Mouse (Mus musculus) heart, embryonic 10.5 days (tissue): ENCODE data around the gene Alpl. TPM values are rescaled to one million over a fixed set of nuclear protein-coding genes. Genes with fewer than 3 reads are reported as not detected.

ENCODE experiments used
- DNase-seq: peaks from one replicate; pipeline ENCODE4 v3.0.0-alpha.2; 2017; ENCODE audit warnings: low spot score
- H3K27ac ChIP-seq: fragments of 300-500 bp; sonication (generic); 2 replicates; pipeline ENCODE4 v1.5.1; 2016; ENCODE audit warnings: mild to moderate bottlenecking
- H3K27me3 ChIP-seq: fragments of 300-500 bp; sonication (generic); 2 replicates; pipeline ENCODE4 v1.6.1; 2016; ENCODE audit warnings: mild to moderate bottlenecking; ENCODE audit not compliant: poor library complexity, insufficient read depth, severe bottlenecking
- H3K36me3 ChIP-seq: fragments of 300-500 bp; sonication (generic); 2 replicates; pipeline ENCODE4 v1.6.1; 2016; ENCODE audit warnings: mild to moderate bottlenecking, moderate library complexity
- H3K4me1 ChIP-seq: fragments of 300-500 bp; sonication (generic); 2 replicates; pipeline ENCODE4 v1.6.1; 2016; ENCODE audit warnings: mild to moderate bottlenecking
- H3K4me3 ChIP-seq: fragments of 300-500 bp; sonication (generic); 2 replicates; pipeline ENCODE4 v1.5.1; 2016; ENCODE audit warnings: mild to moderate bottlenecking, moderate library complexity
- H3K9me3 ChIP-seq: fragments of 300-500 bp; sonication (generic); 2 replicates; pipeline ENCODE4 v1.6.1; 2016; ENCODE audit warnings: mild to moderate bottlenecking, moderate library complexity
- WGBS: fragments of 180-500 bp; shearing (Covaris S2); methylation state at CpG from one replicate; pipeline ENCODE4 v1.1.7; 2016; 5-methylcytosine and 5-hydroxymethylcytosine counted together
- polyA plus RNA-seq: library from polyadenylated mRNA; unstranded; fragments of >200 nt; fragmentation: Nextera tagmentation; extraction: Ambion mirVana; gene quantifications from 2 replicates; pipeline ENCODE4 v1.2.1, GENCODE M21; 2016

Alpl gene
- polyA plus RNA-seq, 1 experiment from 2014 or later = 4.5 TPM

DNA sequence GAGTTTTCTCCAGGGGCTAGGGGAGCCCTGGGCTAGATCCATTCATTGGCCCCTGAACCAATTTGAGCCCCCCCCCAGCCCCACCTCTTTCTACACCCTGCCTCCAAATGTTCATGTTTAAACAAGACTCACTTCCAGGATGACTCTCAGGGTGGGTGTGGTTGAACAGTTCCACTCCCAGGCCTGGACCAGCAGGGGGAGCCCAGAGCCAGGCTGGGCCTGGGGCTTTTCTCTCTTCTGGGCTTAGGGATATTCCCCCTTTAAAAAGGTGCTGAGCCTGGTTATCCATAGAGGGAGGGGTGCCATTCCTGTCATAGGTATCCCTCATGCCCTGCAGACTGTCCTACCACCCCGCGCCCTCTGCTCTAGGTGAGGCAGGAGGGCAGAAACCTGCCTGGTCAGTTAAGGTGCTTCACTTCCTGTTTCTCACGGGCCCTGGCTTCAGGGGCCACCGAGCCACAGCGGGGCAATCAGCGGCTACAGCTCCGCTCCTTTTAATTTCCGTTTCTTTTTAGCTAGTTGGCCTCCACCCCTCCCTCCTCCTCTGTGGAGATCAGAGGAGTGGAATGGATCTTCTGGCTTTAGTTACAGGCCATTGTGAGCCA, 82.1 kb downstream of the Alpl start:
- WGBS = 33% methylated on average over 8 of the region's 8 CpGs
- Histone ChIP-seq H3K9me3 (no peaks in the 10 kb centered on the region), H3K27me3 (peaks cover 93% of the 10 kb centered on the region), H3K4me3 (no peak overlapping the region), H3K36me3 (no peaks in the 10 kb centered on the region), H3K27ac (no peak overlapping the region), H3K4me1 (peaks cover 43% of the 10 kb centered on the region)
- no peak for DNase-seq

DNA sequence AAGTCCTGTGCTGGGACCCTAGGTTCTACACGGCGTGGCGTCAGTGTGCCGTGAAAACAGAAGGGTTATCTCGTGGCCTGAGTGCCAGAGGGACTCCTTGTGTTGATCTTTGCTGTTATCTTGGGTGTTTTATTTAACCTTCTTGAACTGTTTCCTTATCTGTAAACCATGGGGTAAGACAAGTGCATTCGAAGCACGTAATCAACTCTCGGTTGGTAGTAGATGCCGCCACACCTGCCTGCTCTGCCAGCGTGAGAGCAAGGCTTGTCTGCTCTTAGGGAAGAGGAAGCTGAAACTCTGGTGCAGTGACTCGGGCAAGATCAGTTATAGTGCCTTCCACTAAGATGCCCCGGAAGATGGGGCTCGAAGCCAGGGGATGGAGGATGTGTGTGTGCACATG, 83.2 kb downstream of the Alpl start:
- Histone ChIP-seq H3K27ac (no peak overlapping the region), H3K4me1 (peaks cover 34% of the 10 kb centered on the region), H3K4me3 (no peak overlapping the region), H3K27me3 (peaks cover 93% of the 10 kb centered on the region), H3K36me3 (no peaks in the 10 kb centered on the region), H3K9me3 (no peaks in the 10 kb centered on the region)
- no peak for DNase-seq
- 43% methylated on average over 13 of the region's 13 CpGs for WGBS

- peak; percentile 90 for DNase-seq
- H3K4me3 ChIP-seq = peak overlapping the region; percentile 75
- WGBS = 4% methylated on average over 52 of the region's 52 CpGs
- H3K9me3 ChIP-seq = no peaks in the 10 kb centered on the region
- H3K4me1 ChIP-seq = peaks cover 35% of the 10 kb centered on the region
- peak overlapping the region; percentile 81 for H3K27ac ChIP-seq
- H3K36me3 ChIP-seq = no peaks in the 10 kb centered on the region
- peaks cover 99% of the 10 kb centered on the region for H3K27me3 ChIP-seq
Observed at GRCm38 (mm10) chr4:137707216-137707990, 88.8 kb downstream of the Alpl start.

DNA sequence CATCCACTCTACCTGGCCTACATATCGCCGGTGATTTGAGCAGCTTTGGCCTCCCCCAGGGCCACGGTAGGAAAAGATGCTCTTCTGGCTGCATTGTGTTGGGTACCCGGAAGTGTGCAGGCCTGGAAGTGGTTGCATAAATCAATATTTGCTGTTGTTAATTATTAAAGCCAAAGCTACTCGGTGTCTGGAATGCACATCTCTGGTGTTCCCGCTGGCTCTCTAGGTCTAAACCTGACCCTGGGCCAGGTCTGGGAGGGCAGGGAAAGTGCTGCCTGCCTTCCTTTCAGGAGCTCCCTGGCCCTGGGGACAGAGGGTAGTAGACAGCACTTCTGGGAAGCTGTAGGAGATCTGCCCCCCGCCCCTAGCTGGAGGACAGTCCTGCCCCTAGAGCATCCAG, 89.7 kb downstream of the Alpl start:
- H3K9me3 ChIP-seq = no peaks in the 10 kb centered on the region
- peaks cover 37% of the 10 kb centered on the region for H3K4me1 ChIP-seq
- no peaks in the 10 kb centered on the region for H3K36me3 ChIP-seq
- no peak for DNase-seq
- H3K4me3 ChIP-seq = peak overlapping the region; percentile 75; the same call in 1 of the 2 replicates
- peak overlapping the region; percentile 81; the same call in 1 of the 2 replicates for H3K27ac ChIP-seq
- peaks cover 92% of the 10 kb centered on the region for H3K27me3 ChIP-seq
- WGBS = 73% methylated on average over 7 of the region's 7 CpGs

- peaks cover 36% of the 10 kb centered on the region for H3K4me1 ChIP-seq
- H3K27ac ChIP-seq = no peak overlapping the region
- no peak for DNase-seq
- H3K27me3 ChIP-seq = peaks cover 91% of the 10 kb centered on the region
- H3K36me3 ChIP-seq = no peaks in the 10 kb centered on the region
- no peak overlapping the region for H3K4me3 ChIP-seq
- 68% methylated on average over 5 of the region's 5 CpGs for WGBS
- H3K9me3 ChIP-seq = no peaks in the 10 kb centered on the region
Observed at GRCm38 (mm10) chr4:137705379-137705778, 90.8 kb downstream of the Alpl start.

- Histone ChIP-seq H3K4me3 (no peak overlapping the region), H3K4me1 (peaks cover 39% of the 10 kb centered on the region), H3K9me3 (no peaks in the 10 kb centered on the region), H3K36me3 (no peaks in the 10 kb centered on the region), H3K27ac (no peak overlapping the region), H3K27me3 (peaks cover 84% of the 10 kb centered on the region)
- DNase-seq = no peak
- 79% methylated on average over 2 of the region's 2 CpGs for WGBS
Observed at GRCm38 (mm10) chr4:137704561-137704960, 91.6 kb downstream of the Alpl start.

DNA sequence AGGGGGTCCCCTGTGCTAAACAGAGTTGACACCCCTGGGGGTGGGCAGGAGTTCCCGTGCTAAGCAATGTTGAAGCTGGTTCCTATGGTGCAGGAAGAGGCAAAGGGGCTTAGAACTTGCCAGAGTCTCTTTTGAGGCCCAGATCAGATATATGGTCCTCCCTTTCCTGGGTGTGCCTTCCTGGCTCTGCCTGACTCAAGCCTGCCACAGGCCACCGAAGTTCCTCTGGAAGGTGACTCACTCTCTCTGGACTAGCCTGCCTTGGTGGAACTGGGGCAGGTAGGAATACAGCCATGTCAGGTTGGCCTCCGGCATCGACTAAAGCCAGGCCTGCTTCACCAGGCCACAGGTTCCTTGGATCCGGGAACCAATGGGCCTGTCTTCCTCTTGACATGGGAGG, 93.1 kb downstream of the Alpl start:
- Histone ChIP-seq H3K4me1 (peaks cover 53% of the 10 kb centered on the region), H3K27me3 (peaks cover 69% of the 10 kb centered on the region), H3K9me3 (no peaks in the 10 kb centered on the region), H3K27ac (0 out of 2 replicates have a peak overlapping the region, but pooled peaks have one; percentile 5), H3K4me3 (no peak overlapping the region), H3K36me3 (no peaks in the 10 kb centered on the region)
- DNase-seq = no peak
- WGBS = 78% methylated on average over 5 of the region's 5 CpGs

GRCm38 (mm10) chr4:137700960-137701359, 95.2 kb downstream of the Alpl start:
- peaks cover 56% of the 10 kb centered on the region for H3K27me3 ChIP-seq
- no peak for DNase-seq
- no peak overlapping the region for H3K27ac ChIP-seq
- no peaks in the 10 kb centered on the region for H3K9me3 ChIP-seq
- H3K4me3 ChIP-seq = no peak overlapping the region
- H3K36me3 ChIP-seq = no peaks in the 10 kb centered on the region
- WGBS = 32% methylated on average over 6 of the region's 6 CpGs
- H3K4me1 ChIP-seq = peaks cover 52% of the 10 kb centered on the region

GRCm38 (mm10) chr4:137699264-137700211, 96.6 kb downstream of the Alpl start:
- Histone ChIP-seq H3K4me3 (no peak overlapping the region), H3K4me1 (peaks cover 59% of the 10 kb centered on the region), H3K36me3 (no peaks in the 10 kb centered on the region), H3K27me3 (peaks cover 49% of the 10 kb centered on the region), H3K27ac (no peak overlapping the region), H3K9me3 (no peaks in the 10 kb centered on the region)
- no peak for DNase-seq
- 43% methylated on average over 21 of the region's 21 CpGs for WGBS

GRCm38 (mm10) chr4:137698076-137698985, 97.9 kb downstream of the Alpl start:
- H3K4me3 ChIP-seq = no peak overlapping the region
- H3K27ac ChIP-seq = no peak overlapping the region
- H3K27me3 ChIP-seq = peaks cover 44% of the 10 kb centered on the region
- DNase-seq = no peak
- H3K9me3 ChIP-seq = no peaks in the 10 kb centered on the region
- no peaks in the 10 kb centered on the region for H3K36me3 ChIP-seq
- 80% methylated on average over 7 of the region's 7 CpGs for WGBS
- peaks cover 55% of the 10 kb centered on the region for H3K4me1 ChIP-seq

- Histone ChIP-seq H3K4me3 (no peak overlapping the region), H3K9me3 (no peaks in the 10 kb centered on the region), H3K4me1 (peaks cover 48% of the 10 kb centered on the region), H3K36me3 (no peaks in the 10 kb centered on the region), H3K27ac (no peak overlapping the region), H3K27me3 (peaks cover 43% of the 10 kb centered on the region)
- 68% methylated on average over 13 of the region's 13 CpGs for WGBS
- no peak for DNase-seq
Observed at GRCm38 (mm10) chr4:137697156-137697885, 98.9 kb downstream of the Alpl start.
